Mouse (Mus musculus) leukemia stem cell, adult 10-12 weeks (primary cell): ENCODE measurements around the gene Lipm. TPM values are rescaled to one million over a fixed set of nuclear protein-coding genes. Genes with fewer than 3 reads are reported as not detected.

Source experiments
- polyA plus RNA-seq: library from polyadenylated mRNA; stranded (reverse); fragments of >175 nt; gene quantifications from 2 replicates; pipeline ENCODE4 v1.2.3, GENCODE M21; 2012; ENCODE audit warnings: low replicate concordance

Gene Lipm
- 0.06 TPM in 1 of 2 replicates, not detected in the other for polyA plus RNA-seq

GRCm38 (mm10) chr19:34100633-34101032, at the start of gene Lipm:
Lipm (plus strand) TSS chr19:34100933.

GRCm38 (mm10) chr19:34066779-34067472, 33.8 kb upstream of the Lipm start, which contains the start of gene Lipn:
Lipn (plus strand) TSS chr19:34067358.

GRCm38 (mm10) chr19:34165891-34166290, 65.2 kb downstream of the Lipm start, which contains the start of gene Ankrd22:
Ankrd22 (minus strand) TSS chr19:34166053.

Other genes with a start within 250 kb of the Lipm start
- not detected in 2 replicates for gene Lipf, start 139.7 kb upstream of the Lipm start, polyA plus RNA-seq
- gene Lipk, start 92.6 kb upstream of the Lipm start, polyA plus RNA-seq = not detected in 2 replicates
- not detected in 2 replicates for gene Lipn, start 33.6 kb upstream of the Lipm start, polyA plus RNA-seq
- not detected in 2 replicates for gene Ankrd22, start 65.1 kb downstream of the Lipm start, polyA plus RNA-seq
- 1.4 and 2.2 TPM in 2 replicates for gene Stambpl1, start 91.3 kb downstream of the Lipm start, polyA plus RNA-seq
- 0.33 and 0.82 TPM in 2 replicates for gene Acta2, start 154.7 kb downstream of the Lipm start, polyA plus RNA-seq
- 0.16 TPM in 1 of 2 replicates, not detected in the other for gene Fas, start 189.7 kb downstream of the Lipm start, polyA plus RNA-seq